Mouse (Mus musculus) olfactory bulb, adult 2 months (tissue): ENCODE results near the gene Spem1. TPM values are rescaled to one million over a fixed set of nuclear protein-coding genes. Genes with fewer than 3 reads are reported as not detected.

ENCODE experiments used
- H3K27ac ChIP-seq: fragments of 200-500 bp; 2 replicates; pipeline ENCODE4 v1.5.1; 2012; ENCODE audit warnings: low read depth, low read length; ENCODE audit not compliant: insufficient read depth
- H3K4me1 ChIP-seq: fragments of 200-500 bp; 2 replicates; pipeline ENCODE4 v1.6.1; 2012; ENCODE audit warnings: low read length; ENCODE audit not compliant: control insufficient read depth, insufficient read depth
- H3K4me3 ChIP-seq: fragments of 200-500 bp; 2 replicates; pipeline ENCODE4 v1.5.1; 2012; ENCODE audit warnings: mild to moderate bottlenecking, low read depth, low read length, moderate library complexity; ENCODE audit not compliant: insufficient read depth
- CTCF ChIP-seq: fragments of 200-500 bp; IDR thresholded peaks from 2 replicates; pipeline ENCODE4 v1.5.1; 2012; ENCODE audit warnings: low read depth, mild to moderate bottlenecking, low read length, moderate library complexity; ENCODE audit not compliant: insufficient read depth
- POLR2A ChIP-seq: fragments of 200-500 bp; IDR thresholded peaks from 2 replicates; pipeline ENCODE4 v1.6.1; 2012; ENCODE audit warnings: mild to moderate bottlenecking, low read depth, low read length, moderate library complexity; ENCODE audit not compliant: insufficient read depth
- WGBS: fragments of 180-500 bp; shearing (Covaris S2); methylation state at CpG from one replicate; pipeline ENCODE4 v1.1.7; 2018; 5-methylcytosine and 5-hydroxymethylcytosine counted together
- polyA plus RNA-seq: library from polyadenylated mRNA; stranded (reverse); fragments of >200 nt; gene quantifications from 2 replicates; pipeline ENCODE4 v1.2.4, GENCODE M21; 2012; ENCODE audit warnings: low replicate concordance; ENCODE audit not compliant: missing spikeins, insufficient read depth, insufficient read length

The Spem1 gene
- polyA plus RNA-seq, 1 experiment = not detected

DNA sequence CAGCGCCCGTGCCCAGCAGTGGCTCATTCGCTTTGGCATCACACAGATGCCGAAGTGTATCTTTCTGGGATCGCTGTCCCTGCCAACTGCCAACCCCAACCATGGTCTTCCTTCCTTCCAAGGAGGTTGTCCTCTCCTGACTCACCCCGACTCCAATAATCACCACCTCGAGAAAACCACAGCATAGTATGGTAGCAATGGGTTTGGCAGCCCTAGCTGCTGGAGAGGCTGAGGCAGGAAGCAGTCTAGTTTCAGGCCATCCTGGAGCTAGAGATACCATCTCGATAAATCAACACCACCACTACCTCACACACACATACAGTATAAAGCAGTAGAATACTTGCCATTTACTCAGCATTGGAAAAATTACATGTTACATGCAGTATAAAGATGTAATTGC lies 3.1 kb downstream of the Spem1 start:
- Histone ChIP-seq H3K4me1 (no peaks in the 10 kb centered on the region), H3K4me3 (no peak overlapping the region), H3K27ac (no peak overlapping the region)
- 93% methylated on average over 8 of the region's 8 CpGs for WGBS
- TF ChIP-seq CTCF = no peak
- no peak for TF ChIP-seq POLR2A

DNA sequence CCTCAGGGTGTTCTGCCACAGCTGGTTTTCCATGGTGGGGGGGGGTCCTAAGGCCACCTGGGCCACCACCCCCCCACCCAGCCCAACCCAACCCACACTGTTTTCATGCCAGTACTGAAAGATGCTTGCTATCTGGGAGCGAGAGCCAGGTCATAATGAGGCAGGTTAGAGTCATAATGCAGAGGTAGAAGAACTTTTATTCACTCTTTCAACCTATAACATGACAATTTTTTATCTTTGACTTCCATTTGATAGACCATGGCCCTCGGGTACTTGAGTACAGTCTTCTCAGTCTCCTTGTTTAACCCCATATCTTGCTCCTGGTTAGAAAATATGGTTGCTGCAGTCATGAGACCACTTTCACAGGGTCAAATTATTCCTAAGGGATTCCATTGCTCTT lies 3.6 kb downstream of the Spem1 start, which contains the start of gene Spem2:
TSS of gene Spem2 (minus strand) at position 101 of the 400 bp plus-strand sequence.
- no peak within 1 kb of the TSS for H3K4me3 ChIP-seq
- no peak for TF ChIP-seq POLR2A
- TF ChIP-seq CTCF = no peak
- H3K4me1 ChIP-seq = no peaks in the 10 kb centered on the region
- 80% methylated on average over 2 of the region's 2 CpGs for WGBS
- H3K27ac ChIP-seq = no peak within 1 kb of the TSS

DNA sequence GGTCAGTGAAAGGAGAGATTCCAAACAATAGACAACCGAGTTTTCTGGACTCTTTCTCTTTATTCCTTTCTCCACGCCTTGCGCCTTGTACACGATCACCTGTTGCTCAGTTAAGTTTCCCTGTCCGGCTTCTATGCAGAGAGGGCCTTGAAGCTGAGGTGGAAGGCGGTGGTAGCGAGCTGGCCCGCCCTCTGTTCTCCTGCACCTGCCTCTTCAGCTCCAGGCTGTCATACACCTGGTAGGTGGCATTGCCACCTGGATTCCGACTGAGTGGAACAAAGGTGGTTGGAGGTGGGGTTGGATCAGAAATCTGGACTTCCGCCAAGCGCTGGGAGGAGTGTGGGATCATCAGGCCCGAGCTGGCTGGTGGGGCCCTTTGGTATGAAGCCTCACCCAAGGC lies 5.5 kb downstream of the Spem1 start:
- TF ChIP-seq POLR2A = no peak
- TF ChIP-seq CTCF = no peak
- WGBS = 92% methylated on average over 12 of the region's 12 CpGs
- H3K4me3 ChIP-seq = no peak overlapping the region
- no peak overlapping the region for H3K27ac ChIP-seq
- H3K4me1 ChIP-seq = no peaks in the 10 kb centered on the region

DNA sequence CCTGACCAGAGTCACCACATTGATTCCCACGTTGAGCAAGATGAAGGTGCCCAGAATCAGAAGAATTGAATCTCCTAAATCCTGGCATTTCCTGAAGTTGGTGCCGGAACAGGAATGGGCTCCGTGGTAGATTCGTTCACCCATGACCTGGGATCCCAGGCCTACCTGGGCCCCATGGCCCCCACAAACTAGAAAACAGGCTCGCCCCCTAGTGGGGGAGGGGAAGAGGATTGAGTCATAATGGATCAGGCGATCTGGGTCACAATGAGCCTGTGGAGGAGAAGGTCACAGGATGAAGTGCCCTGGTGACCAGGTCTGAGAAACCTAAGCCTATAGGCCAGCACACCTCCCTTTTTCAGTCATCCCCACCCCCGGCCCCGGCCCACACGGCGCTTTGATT lies 6.8 kb downstream of the Spem1 start, which contains the start of gene Gm39566:
TSS of gene Gm39566 (minus strand) at position 144 of the 400 bp plus-strand sequence.
- Histone ChIP-seq H3K27ac (no peak within 1 kb of the TSS), H3K4me3 (no peak within 1 kb of the TSS), H3K4me1 (no peaks in the 10 kb centered on the region)
- no peak for TF ChIP-seq CTCF
- no peak for TF ChIP-seq POLR2A
- 63% methylated on average over 10 of the region's 10 CpGs for WGBS

DNA sequence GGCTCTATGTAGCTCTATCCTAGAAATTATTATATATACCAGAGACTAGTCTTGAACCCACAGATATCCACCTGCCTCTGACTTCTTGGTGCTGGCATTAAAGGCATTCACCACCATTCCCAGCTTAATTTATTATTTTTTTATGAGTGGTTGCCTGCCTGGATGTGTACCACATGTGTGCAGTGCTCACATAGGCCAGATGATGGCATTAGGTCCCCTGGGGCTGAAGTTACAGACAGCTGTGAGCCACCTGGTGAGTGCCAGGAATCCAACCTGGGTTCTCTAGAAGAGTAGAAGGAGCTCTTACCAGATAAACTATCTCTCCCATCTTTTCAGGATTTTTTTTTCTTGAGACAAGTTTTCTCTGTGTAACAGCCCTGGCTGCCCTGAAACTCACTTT lies 11.7 kb downstream of the Spem1 start:
- no peak overlapping the region for H3K27ac ChIP-seq
- TF ChIP-seq POLR2A (no peak), CTCF (no peak)
- H3K4me1 ChIP-seq = no peaks in the 10 kb centered on the region
- no peak overlapping the region for H3K4me3 ChIP-seq

DNA sequence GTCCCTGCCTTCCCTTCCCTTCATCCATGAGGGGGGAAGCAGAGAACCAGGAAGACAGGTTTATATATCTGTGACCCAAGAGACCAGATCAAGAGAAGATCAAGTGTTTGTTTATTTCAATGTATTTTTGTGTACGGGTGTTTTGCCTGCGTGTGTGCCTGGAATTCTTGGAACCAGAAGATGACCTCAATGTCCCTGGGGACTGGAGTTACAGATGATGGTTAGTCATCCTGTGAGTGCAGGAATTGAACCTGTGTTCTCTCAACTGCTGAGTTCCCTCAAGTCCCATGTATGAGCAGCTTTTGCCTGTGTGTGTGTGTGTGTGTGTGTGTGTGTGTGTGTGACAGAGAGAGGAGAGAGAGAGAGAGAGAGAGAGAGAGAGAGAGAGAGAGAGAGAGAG lies 14.3 kb downstream of the Spem1 start:
- 85% methylated on average over 2 of the region's 2 CpGs for WGBS
- no peak for TF ChIP-seq CTCF
- no peak overlapping the region for H3K27ac ChIP-seq

DNA sequence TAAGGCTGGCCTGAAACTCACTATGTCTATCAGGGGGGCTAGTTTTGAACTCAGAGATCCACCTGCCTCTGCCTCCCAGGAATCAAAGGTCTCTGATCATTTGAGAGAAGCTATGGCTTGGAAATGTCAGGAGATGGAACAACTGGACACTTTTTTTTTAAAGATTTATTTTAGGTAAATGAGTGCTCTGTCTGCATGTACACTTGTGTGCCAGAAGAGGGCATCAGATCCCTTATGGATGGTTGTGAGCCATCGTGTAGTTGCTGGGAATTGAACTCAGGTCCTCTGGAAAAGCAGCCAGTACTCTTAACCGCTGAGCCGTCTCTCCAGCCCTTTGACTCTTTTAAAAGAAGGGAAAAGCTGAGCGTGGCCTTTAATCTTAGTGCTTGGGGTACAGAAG lies 15.6 kb downstream of the Spem1 start:
- TF ChIP-seq CTCF (no peak), POLR2A (no peak)
- no peak overlapping the region for H3K4me3 ChIP-seq
- H3K27ac ChIP-seq = no peak overlapping the region
- H3K4me1 ChIP-seq = peaks cover 20% of the 10 kb centered on the region
- 87% methylated on average over 4 of the region's 4 CpGs for WGBS

More for the DNA sequence above, 14.3 kb downstream of the Spem1 start:
- Histone ChIP-seq H3K4me1 (peaks cover 12% of the 10 kb centered on the region), H3K4me3 (no peak overlapping the region)

DNA sequence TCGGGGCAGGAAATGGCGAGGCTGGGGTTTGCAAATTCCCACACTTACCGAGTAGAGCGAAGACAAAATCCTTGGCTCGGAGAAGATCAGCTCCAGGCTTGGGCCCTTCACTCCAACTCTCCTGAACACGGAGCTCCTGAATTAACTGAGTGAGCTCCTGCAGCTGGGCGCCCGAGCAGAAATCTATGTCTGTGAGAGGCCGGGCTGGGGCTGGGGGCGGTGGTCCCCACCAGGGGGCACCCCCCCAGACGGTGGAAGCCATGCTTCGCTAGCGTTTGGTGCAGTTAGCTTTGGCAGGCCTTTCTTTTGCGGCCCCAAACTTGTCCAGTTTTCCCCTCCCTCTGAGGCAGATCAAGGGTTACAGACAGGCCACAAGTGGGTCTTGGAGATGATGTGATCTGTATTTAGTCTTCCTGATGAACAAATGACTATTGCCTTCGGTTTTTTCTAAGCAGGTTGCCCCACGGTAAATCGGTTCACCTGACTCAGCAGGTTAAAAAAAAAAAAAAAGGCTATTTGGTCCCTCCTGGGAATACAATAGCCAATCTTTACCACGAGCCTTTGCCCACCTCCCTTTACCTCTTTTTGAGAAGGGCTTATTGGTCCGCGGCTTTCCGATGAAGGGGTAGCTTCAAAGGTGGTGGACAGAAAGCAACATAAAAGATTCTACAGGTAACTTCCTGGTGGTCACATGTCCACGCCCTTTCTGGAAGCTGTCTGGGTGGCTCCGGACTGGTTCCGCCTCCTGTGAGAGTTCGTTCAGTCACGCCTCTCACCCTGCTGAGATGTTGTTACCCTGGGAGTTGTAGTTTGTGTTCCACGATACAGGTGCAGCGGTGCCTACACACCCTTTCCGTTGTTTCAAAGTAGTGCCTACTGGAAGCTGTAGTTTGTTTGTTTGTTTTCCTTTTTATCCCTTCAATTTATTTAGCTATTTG lies 16.7 kb downstream of the Spem1 start, which contains the start of gene Tmem102:
TSS of gene Tmem102 (minus strand) at position 653 of the 938 bp plus-strand sequence.
- Histone ChIP-seq H3K4me3 (no peak within 1 kb of the TSS), H3K27ac (no peak within 1 kb of the TSS), H3K4me1 (peaks cover 31% of the 10 kb centered on the region)
- TF ChIP-seq POLR2A (no peak), CTCF (no peak)
- WGBS = 35% methylated on average over 29 of the region's 29 CpGs

DNA sequence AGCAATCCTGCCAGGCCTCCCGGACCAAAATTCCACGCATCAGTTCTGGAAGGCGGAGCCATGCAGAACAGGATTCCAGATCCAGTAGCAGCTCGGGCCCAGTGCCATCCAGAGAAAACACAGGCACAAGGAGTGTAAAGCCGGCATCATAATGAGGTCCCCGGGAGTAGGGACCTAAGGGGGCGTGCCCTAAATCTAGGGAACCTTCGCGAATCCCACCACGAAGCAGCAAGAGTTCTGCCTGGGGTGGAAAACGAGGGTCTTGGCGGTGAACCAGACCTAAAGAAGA lies 17.4 kb downstream of the Spem1 start:
- H3K4me3 ChIP-seq = no peak overlapping the region
- TF ChIP-seq CTCF (no peak), POLR2A (no peak)
- 28% methylated on average over 12 of the region's 12 CpGs for WGBS
- H3K27ac ChIP-seq = no peak overlapping the region
- H3K4me1 ChIP-seq = peaks cover 35% of the 10 kb centered on the region
